Mouse (Mus musculus): ENCODE measurements at regions not wholly inside any gene's neighbourhood (a gene's known extent, or its start where the extent isn't known, plus 50 kb on each side); places are given as distances from the start of the nearest gene placed in this dataset.
A peak's percentile ranks its signal among the peaks of the same experiment; 100 is the strongest.

- peak; percentile 3 to 17 for DNase-seq (ENCODE audit: low spot score in 2 of 2)
These were observed 161.6 kb upstream of the Anxa10 start for GRCm38 (mm10) chr8:62284378-62285110.

GRCm38 (mm10) chr8:62250551-62250950 lies 127.6 kb upstream of the Anxa10 start:
- no peak for DNase-seq (ENCODE audit: low spot score in 2 of 2)
